Mouse (Mus musculus): Measurements from ENCODE around the gene Sik1. TPM values are rescaled to one million over a fixed set of nuclear protein-coding genes. Genes with fewer than 3 reads are reported as not detected.

Sik1 gene
- polyA plus RNA-seq, 1 experiment = 25.7 TPM

- TF ChIP-seq CTCF (IDR thresholded peaks at IDR 0.05; ENCODE audit: low read depth, low read length) (no peak), POLR2A (IDR thresholded peaks at IDR 0.05; ENCODE audit: borderline replicate concordance, low read depth, low read length) (no peak)
- H3K4me3 ChIP-seq (ENCODE audit: insufficient read depth, low read length) = no peak overlapping the region
- H3K4me1 ChIP-seq (ENCODE audit: control insufficient read depth, insufficient read depth, low read length) = peaks cover 14% of the 10 kb centered on the region
Observed at GRCm38 (mm10) chr17:31800852-31801363, 54.7 kb downstream of the Sik1 start.

GRCm38 (mm10) chr17:31795893-31796292 is 59.7 kb downstream of the Sik1 start:
- Histone ChIP-seq H3K4me3 (ENCODE audit: insufficient read depth, low read length) (no peak overlapping the region), H3K4me1 (ENCODE audit: control insufficient read depth, insufficient read depth, low read length) (peaks cover 3% of the 10 kb centered on the region; the same call in 1 of the 2 replicates), H3K27ac (ENCODE audit: insufficient read depth, low read depth, low read length) (no peak overlapping the region)
- TF ChIP-seq CTCF (IDR thresholded peaks at IDR 0.05; ENCODE audit: low read depth, low read length) = no peak
- no peak for TF ChIP-seq POLR2A (IDR thresholded peaks at IDR 0.05; ENCODE audit: borderline replicate concordance, low read depth, low read length)

More at GRCm38 (mm10) chr17:31800852-31801363, 54.7 kb downstream of the Sik1 start:
- H3K27ac ChIP-seq (ENCODE audit: insufficient read depth, low read depth, low read length) = no peak overlapping the region

Other genes starting within 250 kb of the Sik1 start
- gene Cbs, start 218.6 kb downstream of the Sik1 start, polyA plus RNA-seq (2012; ENCODE audit: insufficient read depth, insufficient read length, missing spikeins) = not detected in 2 replicates
- 66.3 and 80.5 TPM in 2 replicates for gene U2af1, start 196.9 kb downstream of the Sik1 start, polyA plus RNA-seq (2012; ENCODE audit: insufficient read depth, insufficient read length, missing spikeins)
- gene Cryaa, start 178.0 kb downstream of the Sik1 start, polyA plus RNA-seq (2012; ENCODE audit: insufficient read depth, insufficient read length, missing spikeins) = not detected in 2 replicates
- gene Rrp1b, start 180.3 kb upstream of the Sik1 start, polyA plus RNA-seq (2012; ENCODE audit: insufficient read depth, insufficient read length, missing spikeins) = 9.6 and 11.2 TPM in 2 replicates
- 0.55 TPM in 1 of 2 replicates, not detected in the other for gene Hsf2bp, start 180.5 kb upstream of the Sik1 start, polyA plus RNA-seq (2012; ENCODE audit: insufficient read depth, insufficient read length, missing spikeins)